Mouse (Mus musculus): Measurements from ENCODE around the gene Gm10490.
A peak's percentile ranks its signal among the peaks of the same experiment; 100 is the strongest.

Gm10490 gene

DNA sequence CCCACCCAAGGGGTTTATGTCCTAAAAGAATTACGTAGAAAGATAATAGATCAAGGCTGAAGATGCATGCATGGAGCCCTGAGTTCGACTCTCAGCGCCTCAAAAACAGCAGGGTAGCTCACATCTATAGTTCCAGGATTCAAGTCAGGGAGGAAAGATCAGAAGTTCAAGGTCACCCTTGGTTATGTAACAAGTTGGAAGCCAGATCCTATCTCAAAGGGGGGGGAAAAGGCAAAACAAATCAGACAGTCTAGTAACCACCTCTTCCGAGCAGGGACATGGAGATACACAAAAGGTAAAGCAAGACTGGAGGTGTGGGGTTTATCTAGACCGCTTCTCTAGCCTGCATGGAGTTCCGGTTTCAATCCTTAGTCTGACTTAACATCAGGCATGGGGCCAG is 16.9 kb downstream of the Gm10490 start:
- DNase-seq (ENCODE audit: low read depth, low spot score), result no peak

DNA sequence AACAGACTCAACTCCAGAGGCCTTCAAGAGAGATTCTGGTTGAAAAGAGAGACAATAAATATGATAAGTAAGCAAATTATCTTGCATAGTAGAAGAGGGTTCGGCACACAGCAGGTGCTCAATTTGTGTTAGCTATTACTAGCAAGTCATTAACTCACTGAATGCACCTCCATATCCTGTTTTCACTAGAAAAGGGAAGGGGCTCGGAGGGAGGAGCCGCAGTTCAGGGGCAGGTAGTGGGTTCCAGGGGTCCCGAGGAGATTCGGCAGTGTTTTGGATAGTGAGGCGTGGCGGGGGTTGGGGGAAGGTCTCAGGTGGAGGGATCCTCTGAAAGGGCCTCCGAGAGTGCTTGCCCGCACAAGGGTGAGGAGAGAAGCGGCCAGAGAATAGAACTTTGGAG is 17.8 kb downstream of the Gm10490 start:
- no peak for DNase-seq (ENCODE audit: low read depth, low spot score)

GRCm38 (mm10) chrX:7928270-7928790 is 19.0 kb downstream of the Gm10490 start, which contains the start of gene Eras:
Eras (minus strand) TSS chrX:7928607.
- no peak for DNase-seq (ENCODE audit: low read depth, low spot score)

DNA sequence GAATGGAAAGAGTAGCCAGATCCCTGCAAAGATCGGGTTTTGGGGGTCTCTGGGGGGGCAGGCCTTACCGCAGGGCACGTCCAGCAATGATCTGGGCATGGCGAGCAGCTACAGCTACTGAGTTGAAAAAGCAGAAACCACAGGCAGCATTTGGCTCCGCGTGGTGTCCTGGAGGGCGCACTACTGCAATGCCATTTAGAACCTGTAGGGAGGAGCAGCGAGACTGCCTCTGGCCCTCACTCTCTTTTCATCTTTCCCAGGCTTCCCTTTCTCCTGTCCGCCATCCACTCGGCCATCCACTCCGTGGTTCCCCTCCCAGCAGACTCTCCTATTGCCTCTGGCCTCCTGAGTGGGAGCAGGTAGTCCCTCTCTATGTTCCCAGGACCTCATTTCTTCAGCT is 27.5 kb downstream of the Gm10490 start:
- no peak for DNase-seq (ENCODE audit: low read depth, low spot score)

GRCm38 (mm10) chrX:7937667-7938066 is 28.3 kb downstream of the Gm10490 start:
- no peak for DNase-seq (ENCODE audit: low read depth, low spot score)

DNA sequence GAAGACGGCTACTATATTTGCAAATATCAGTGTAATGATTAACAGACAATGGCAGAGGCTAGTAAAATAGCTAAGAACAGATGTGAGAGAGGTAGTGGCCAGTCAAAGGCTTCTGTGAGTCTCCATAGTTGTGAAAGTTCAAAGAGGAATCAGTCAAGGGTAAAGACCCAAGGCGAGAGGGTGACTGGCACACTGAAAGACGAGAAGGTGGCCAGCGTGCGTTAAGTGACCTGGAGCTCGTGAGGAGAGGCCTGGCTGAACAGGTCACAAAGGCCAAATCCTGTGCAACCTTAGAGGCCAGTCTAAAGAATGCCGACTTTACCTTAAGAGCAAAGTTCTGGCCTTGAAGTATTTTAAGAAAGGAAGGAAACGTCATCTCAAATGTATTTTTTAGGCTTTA is 36.3 kb downstream of the Gm10490 start:
- no peak for DNase-seq (ENCODE audit: low read depth, low spot score)

GRCm38 (mm10) chrX:7947108-7947899 is 38.0 kb downstream of the Gm10490 start, which contains the start of gene Hdac6:
Hdac6 (minus strand) TSS chrX:7947889.
- DNase-seq (ENCODE audit: low read depth, low spot score), result no peak

- DNase-seq (ENCODE audit: low read depth, low spot score), result peak; percentile 94
Observed at GRCm38 (mm10) chrX:7947900-7948492, 38.7 kb downstream of the Gm10490 start.

GRCm38 (mm10) chrX:7950091-7950490 is 40.7 kb downstream of the Gm10490 start:
- no peak for DNase-seq (ENCODE audit: low read depth, low spot score)

- DNase-seq (ENCODE audit: low read depth, low spot score), result no peak
Observed at GRCm38 (mm10) chrX:7958868-7959267, 49.5 kb downstream of the Gm10490 start.
